Mouse (Mus musculus) neural tube, embryonic 12.5 days (tissue): Measurements from ENCODE around the gene Sult2a4. TPM values are rescaled to one million over a fixed set of nuclear protein-coding genes. Genes with fewer than 3 reads are reported as not detected.
"Not testable (repeated sequence)": the region's sequence is repeated elsewhere in the genome, so short reads cannot be mapped to it uniquely, and the experiment has no call there.

Experiments
- ATAC-seq: fragments of 200-750 bp; cut with Nextera tagmentation; 2 replicates; pipeline ENCODE4 v1.8.0; 2017; ENCODE audit warnings: low read depth, mild to moderate bottlenecking, moderate TSS enrichment, moderate library complexity; ENCODE audit not compliant: low FRiP score
- H3K27ac ChIP-seq: fragments of 300-500 bp; sonication (generic); 2 replicates; pipeline ENCODE4 v1.5.1; 2016
- H3K27me3 ChIP-seq: fragments of 300-500 bp; sonication (generic); replicated peaks from 2 replicates; pipeline ENCODE4 v1.6.1; 2016; ENCODE audit warnings: mild to moderate bottlenecking
- H3K36me3 ChIP-seq: fragments of 300-500 bp; sonication (generic); 2 replicates; pipeline ENCODE4 v1.6.1; 2016; ENCODE audit warnings: mild to moderate bottlenecking
- H3K4me1 ChIP-seq: fragments of 300-500 bp; sonication (generic); 2 replicates; pipeline ENCODE4 v1.6.1; 2016
- H3K4me2 ChIP-seq: fragments of 300-500 bp; sonication (generic); replicated peaks from 2 replicates; pipeline ENCODE4 v1.6.1; 2016; ENCODE audit warnings: mild to moderate bottlenecking
- H3K4me3 ChIP-seq: fragments of 300-500 bp; sonication (generic); 2 replicates; pipeline ENCODE4 v1.5.1; 2016
- H3K9ac ChIP-seq: fragments of 300-500 bp; sonication (generic); 2 replicates; pipeline ENCODE4 v1.6.1; 2016; ENCODE audit warnings: mild to moderate bottlenecking
- H3K9me3 ChIP-seq: fragments of 300-500 bp; sonication (generic); 2 replicates; pipeline ENCODE4 v1.6.1; 2016; ENCODE audit warnings: mild to moderate bottlenecking
- WGBS: fragments of 180-500 bp; shearing (Covaris S2); methylation state at CpG from one replicate; pipeline ENCODE4 v1.1.7; 2016; 5-methylcytosine and 5-hydroxymethylcytosine counted together
- polyA plus RNA-seq: library from polyadenylated mRNA; unstranded; fragments of >200 nt; fragmentation: Nextera tagmentation; extraction: Ambion mirVana; gene quantifications from 2 replicates; pipeline ENCODE4 v1.2.1, GENCODE M21; 2016

The Sult2a4 gene
- polyA plus RNA-seq = not detected in 2 replicates

GRCm38 (mm10) chr7:13989507-13989906, at the start of gene Sult2a4:
Gene Sult2a4 (minus strand): TSS chr7:13989607.
- not testable (repeated sequence) for H3K9ac ChIP-seq, H3K4me2 ChIP-seq, H3K4me1 ChIP-seq, H3K27me3 ChIP-seq, H3K27ac ChIP-seq, H3K36me3 ChIP-seq, H3K9me3 ChIP-seq, ATAC-seq, H3K4me3 ChIP-seq
- 93% methylated on average over 6 of the region's 6 CpGs for WGBS

- not testable (repeated sequence) for H3K4me2 ChIP-seq, H3K36me3 ChIP-seq, H3K27ac ChIP-seq, ATAC-seq, H3K4me3 ChIP-seq, H3K27me3 ChIP-seq, H3K4me1 ChIP-seq, H3K9me3 ChIP-seq, H3K9ac ChIP-seq
These were observed 41.4 kb upstream of the Sult2a4 start for GRCm38 (mm10) chr7:14030831-14031230.

DNA sequence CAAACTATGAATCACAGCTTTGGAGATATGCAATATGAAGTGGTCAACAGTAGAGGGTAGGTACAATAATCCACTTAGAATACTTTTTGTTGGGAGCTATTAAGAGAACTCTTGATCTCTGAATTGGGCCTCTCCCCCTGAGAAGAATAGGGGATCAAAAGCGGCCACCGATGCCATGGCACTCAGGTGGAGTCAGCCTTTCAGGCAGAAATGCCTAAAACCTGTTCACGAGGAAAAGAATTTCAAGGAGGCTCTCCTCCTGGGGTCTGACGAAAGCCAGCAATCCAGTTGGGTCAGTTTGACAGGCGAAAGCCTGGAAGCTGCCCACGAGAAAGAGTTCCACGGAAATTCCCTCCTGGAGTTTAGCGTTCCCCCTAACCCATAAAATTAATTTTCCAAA, 23.7 kb upstream of the Sult2a4 start:
- Histone ChIP-seq H3K4me1 (no peaks in the 10 kb centered on the region), H3K9ac (no peak overlapping the region), H3K9me3 (peaks cover 25% of the 10 kb centered on the region; the same call in 1 of the 2 replicates), H3K4me2 (no peak overlapping the region), H3K36me3 (no peaks in the 10 kb centered on the region), H3K27ac (no peak overlapping the region), H3K27me3 (no peaks in the 10 kb centered on the region), H3K4me3 (no peak overlapping the region)
- ATAC-seq = no peak
- 91% methylated on average over 8 of the region's 8 CpGs for WGBS

DNA sequence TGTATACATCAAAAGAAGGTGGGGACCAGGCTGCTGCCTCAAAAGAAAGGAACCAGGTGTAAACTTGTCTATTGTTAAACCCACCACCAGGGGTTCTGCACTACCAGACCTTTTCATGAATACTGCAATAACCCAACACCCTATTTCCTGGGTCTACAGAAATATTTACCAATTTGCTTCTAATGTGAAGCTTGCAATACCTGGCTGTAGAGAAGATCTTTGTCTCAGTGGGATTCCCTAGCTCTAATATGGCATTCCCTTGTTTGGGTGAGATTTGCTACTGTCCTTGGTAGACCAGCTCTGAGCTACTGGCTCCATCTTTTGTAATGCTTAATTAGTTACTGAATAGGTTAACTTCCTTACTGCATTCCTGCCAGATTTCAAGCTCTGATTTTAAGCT, 21.3 kb upstream of the Sult2a4 start:
- peaks cover 17% of the 10 kb centered on the region; the same call in 1 of the 2 replicates for H3K9me3 ChIP-seq
- not testable (repeated sequence) for H3K27ac ChIP-seq, H3K36me3 ChIP-seq, H3K27me3 ChIP-seq, ATAC-seq, H3K4me1 ChIP-seq, H3K4me3 ChIP-seq, H3K4me2 ChIP-seq, H3K9ac ChIP-seq

Other genes starting within 250 kb of the Sult2a4 start
- not detected in 2 replicates for gene Sult2a1, start 152.2 kb downstream of the Sult2a4 start, polyA plus RNA-seq
- gene Sult2a3, start 133.4 kb upstream of the Sult2a4 start, polyA plus RNA-seq = not detected in 2 replicates